Mouse (Mus musculus): ENCODE results near the gene Car8. TPM values are rescaled to one million over a fixed set of nuclear protein-coding genes. Genes with fewer than 3 reads are reported as not detected.

Gene Car8
- polyA plus RNA-seq (2015; fragmentation: Nextera tagmentation; extraction: Ambion mirVana): 10.2 and 11.5 TPM in 2 replicates

- Histone ChIP-seq H3K27me3 (no peaks in the 10 kb centered on the region), H3K9me3 (replicated peaks) (no peaks in the 10 kb centered on the region), H3K36me3 (no peaks in the 10 kb centered on the region), H3K4me3 (peak within 1 kb of the TSS; percentile 77), H3K4me2 (peak within 1 kb of the TSS; percentile 96), H3K4me1 (replicated peaks) (peaks cover 4% of the 10 kb centered on the region), H3K9ac (peak within 1 kb of the TSS; percentile 74), H3K27ac (no peak within 1 kb of the TSS)
- 1% methylated on average over 49 of the region's 49 CpGs for WGBS
- peak; percentile 86 for ATAC-seq (replicated peaks; ENCODE audit: insufficient number of reproducible peaks, insufficient read depth, low FRiP score, low read depth)
Measured at GRCm38 (mm10) chr4:8238560-8239305, at the start of gene Car8. Gene Car8, minus strand, starts transcription at chr4:8239041.

- Histone ChIP-seq H3K4me1 (replicated peaks) (no peaks in the 10 kb centered on the region), H3K4me2 (no peak overlapping the region), H3K36me3 (no peaks in the 10 kb centered on the region), H3K27me3 (no peaks in the 10 kb centered on the region), H3K27ac (no peak overlapping the region), H3K9ac (no peak overlapping the region), H3K4me3 (no peak overlapping the region), H3K9me3 (replicated peaks) (no peaks in the 10 kb centered on the region)
- ATAC-seq (replicated peaks; ENCODE audit: insufficient number of reproducible peaks, insufficient read depth, low FRiP score, low read depth): no peak
- WGBS: 71% methylated on average over 1 of the region's 1 CpGs
Measured at GRCm38 (mm10) chr4:8284934-8285333, 46.1 kb upstream of the Car8 start.

GRCm38 (mm10) chr4:8278159-8278558, 39.3 kb upstream of the Car8 start:
- ATAC-seq (replicated peaks; ENCODE audit: insufficient number of reproducible peaks, insufficient read depth, low FRiP score, low read depth): no peak
- no peak overlapping the region for H3K4me3 ChIP-seq
- H3K9me3 ChIP-seq (replicated peaks): no peaks in the 10 kb centered on the region
- 83% methylated on average over 2 of the region's 2 CpGs for WGBS
- no peaks in the 10 kb centered on the region for H3K36me3 ChIP-seq
- H3K27me3 ChIP-seq: no peaks in the 10 kb centered on the region
- H3K4me2 ChIP-seq: no peak overlapping the region
- H3K9ac ChIP-seq: no peak overlapping the region
- H3K27ac ChIP-seq: no peak overlapping the region
- no peaks in the 10 kb centered on the region for H3K4me1 ChIP-seq (replicated peaks)

GRCm38 (mm10) chr4:8249805-8250204, 11.0 kb upstream of the Car8 start:
- ATAC-seq (replicated peaks; ENCODE audit: insufficient number of reproducible peaks, insufficient read depth, low FRiP score, low read depth): no peak
- Histone ChIP-seq H3K4me1 (replicated peaks) (peaks cover 2% of the 10 kb centered on the region; the same call in 1 of the 2 replicates), H3K4me2 (no peak overlapping the region), H3K4me3 (no peak overlapping the region), H3K36me3 (no peaks in the 10 kb centered on the region), H3K9me3 (replicated peaks) (no peaks in the 10 kb centered on the region), H3K27ac (no peak overlapping the region), H3K9ac (no peak overlapping the region), H3K27me3 (no peaks in the 10 kb centered on the region)
- 83% methylated on average over 3 of the region's 3 CpGs for WGBS

GRCm38 (mm10) chr4:8245495-8246063, 6.7 kb upstream of the Car8 start:
- no peak overlapping the region for H3K4me2 ChIP-seq
- WGBS: 37% methylated on average over 1 of the region's 1 CpGs
- H3K36me3 ChIP-seq: no peaks in the 10 kb centered on the region
- H3K4me1 ChIP-seq (replicated peaks): peaks cover 2% of the 10 kb centered on the region; the same call in 1 of the 2 replicates
- ATAC-seq (replicated peaks; ENCODE audit: insufficient number of reproducible peaks, insufficient read depth, low FRiP score, low read depth): no peak
- no peaks in the 10 kb centered on the region for H3K27me3 ChIP-seq
- no peaks in the 10 kb centered on the region for H3K9me3 ChIP-seq (replicated peaks)
- no peak overlapping the region for H3K27ac ChIP-seq
- no peak overlapping the region for H3K9ac ChIP-seq
- no peak overlapping the region for H3K4me3 ChIP-seq

GRCm38 (mm10) chr4:8245062-8245461, 6.2 kb upstream of the Car8 start:
- WGBS: 84% methylated on average over 3 of the region's 3 CpGs
- Histone ChIP-seq H3K4me3 (no peak overlapping the region), H3K36me3 (no peaks in the 10 kb centered on the region), H3K9me3 (replicated peaks) (no peaks in the 10 kb centered on the region), H3K4me1 (replicated peaks) (peaks cover 2% of the 10 kb centered on the region; the same call in 1 of the 2 replicates), H3K27me3 (no peaks in the 10 kb centered on the region), H3K9ac (no peak overlapping the region), H3K27ac (no peak overlapping the region), H3K4me2 (no peak overlapping the region)
- no peak for ATAC-seq (replicated peaks; ENCODE audit: insufficient number of reproducible peaks, insufficient read depth, low FRiP score, low read depth)

GRCm38 (mm10) chr4:8239699-8240098, 858 bp upstream of the Car8 start:
- Histone ChIP-seq H3K36me3 (no peaks in the 10 kb centered on the region), H3K4me2 (peak overlapping the region; percentile 96; the same call in 1 of the 2 replicates), H3K4me1 (replicated peaks) (peaks cover 4% of the 10 kb centered on the region), H3K9ac (no peak overlapping the region; the same call in 1 of the 2 replicates), H3K27me3 (no peaks in the 10 kb centered on the region), H3K9me3 (replicated peaks) (no peaks in the 10 kb centered on the region), H3K4me3 (no peak overlapping the region; the same call in 1 of the 2 replicates), H3K27ac (no peak overlapping the region)
- WGBS: 73% methylated on average over 11 of the region's 11 CpGs
- ATAC-seq (replicated peaks; ENCODE audit: insufficient number of reproducible peaks, insufficient read depth, low FRiP score, low read depth): no peak

GRCm38 (mm10) chr4:8239306-8239670, 447 bp upstream of the Car8 start:
- Histone ChIP-seq H3K27me3 (no peaks in the 10 kb centered on the region), H3K27ac (no peak overlapping the region), H3K36me3 (no peaks in the 10 kb centered on the region), H3K9ac (peak overlapping the region; percentile 74), H3K4me1 (replicated peaks) (peaks cover 4% of the 10 kb centered on the region), H3K9me3 (replicated peaks) (no peaks in the 10 kb centered on the region), H3K4me2 (peak overlapping the region; percentile 96), H3K4me3 (peak overlapping the region; percentile 77)
- 21% methylated on average over 11 of the region's 11 CpGs for WGBS
- ATAC-seq (replicated peaks; ENCODE audit: insufficient number of reproducible peaks, insufficient read depth, low FRiP score, low read depth): peak; percentile 62; the same call in 1 of the 2 replicates

GRCm38 (mm10) chr4:8232393-8233111, 6.3 kb downstream of the Car8 start:
- H3K4me3 ChIP-seq: no peak overlapping the region
- H3K9me3 ChIP-seq (replicated peaks): no peaks in the 10 kb centered on the region
- peaks cover 9% of the 10 kb centered on the region for H3K4me1 ChIP-seq (replicated peaks)
- 41% methylated on average over 12 of the region's 12 CpGs for WGBS
- peak; percentile 74 for ATAC-seq (replicated peaks; ENCODE audit: insufficient number of reproducible peaks, insufficient read depth, low FRiP score, low read depth)
- H3K4me2 ChIP-seq: peak overlapping the region; percentile 9; the same call in 1 of the 2 replicates
- no peak overlapping the region; the same call in 1 of the 2 replicates for H3K9ac ChIP-seq
- no peaks in the 10 kb centered on the region for H3K27me3 ChIP-seq
- H3K36me3 ChIP-seq: no peaks in the 10 kb centered on the region
- peak overlapping the region; percentile 49 for H3K27ac ChIP-seq

GRCm38 (mm10) chr4:8231291-8231871, 7.5 kb downstream of the Car8 start:
- peaks cover 9% of the 10 kb centered on the region for H3K4me1 ChIP-seq (replicated peaks)
- ATAC-seq (replicated peaks; ENCODE audit: insufficient number of reproducible peaks, insufficient read depth, low FRiP score, low read depth): no peak
- no peak overlapping the region for H3K4me3 ChIP-seq
- no peaks in the 10 kb centered on the region for H3K9me3 ChIP-seq (replicated peaks)
- no peak overlapping the region; the same call in 1 of the 2 replicates for H3K27ac ChIP-seq
- H3K27me3 ChIP-seq: no peaks in the 10 kb centered on the region
- WGBS: 73% methylated on average over 5 of the region's 5 CpGs
- H3K36me3 ChIP-seq: no peaks in the 10 kb centered on the region
- no peak overlapping the region for H3K4me2 ChIP-seq
- no peak overlapping the region for H3K9ac ChIP-seq

- Histone ChIP-seq H3K36me3 (no peaks in the 10 kb centered on the region), H3K4me2 (no peak overlapping the region), H3K9me3 (replicated peaks) (no peaks in the 10 kb centered on the region), H3K9ac (no peak overlapping the region), H3K4me1 (replicated peaks) (peaks cover 9% of the 10 kb centered on the region), H3K4me3 (no peak overlapping the region), H3K27ac (no peak overlapping the region), H3K27me3 (no peaks in the 10 kb centered on the region)
- 56% methylated on average over 3 of the region's 3 CpGs for WGBS
- no peak for ATAC-seq (replicated peaks; ENCODE audit: insufficient number of reproducible peaks, insufficient read depth, low FRiP score, low read depth)
Measured at GRCm38 (mm10) chr4:8229661-8230298, 9.1 kb downstream of the Car8 start.
